Mouse (Mus musculus) natural killer cell, adult 2 months (primary cell): Measurements from ENCODE around the gene Prmt1.

Experiments
- DNase-seq, 2 experiments: peaks; one replicate each; pipeline ENCODE4 v3.0.0; 2022; ENCODE audit warnings: low spot score in 2 of 2

Gene Prmt1

GRCm38 (mm10) chr7:45012824-45013223 is 26.5 kb upstream of the Prmt1 start:
- DNase-seq = no peak

DNA sequence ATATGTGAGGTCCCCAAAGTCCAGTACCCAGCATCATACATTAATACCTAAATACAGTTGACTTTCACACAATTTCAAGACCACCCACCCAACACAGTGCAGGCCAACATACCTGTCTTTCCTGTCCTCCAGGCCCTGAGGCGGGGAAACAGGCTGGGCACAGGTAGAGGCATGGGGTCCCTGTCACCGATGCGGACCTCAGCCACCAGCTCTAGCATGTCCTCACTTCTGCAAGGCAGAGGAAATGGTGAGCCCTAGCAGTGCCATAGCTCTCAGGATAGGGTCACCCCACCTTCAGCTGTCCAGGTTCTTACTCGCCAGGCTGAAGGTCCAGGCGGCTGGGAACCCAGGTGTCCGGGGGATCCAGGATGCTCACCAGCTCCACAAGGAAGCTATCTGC is 25.6 kb upstream of the Prmt1 start:
- no peak for DNase-seq

- DNase-seq = no peak
Measured at GRCm38 (mm10) chr7:45008411-45008810, 22.0 kb upstream of the Prmt1 start.

DNA sequence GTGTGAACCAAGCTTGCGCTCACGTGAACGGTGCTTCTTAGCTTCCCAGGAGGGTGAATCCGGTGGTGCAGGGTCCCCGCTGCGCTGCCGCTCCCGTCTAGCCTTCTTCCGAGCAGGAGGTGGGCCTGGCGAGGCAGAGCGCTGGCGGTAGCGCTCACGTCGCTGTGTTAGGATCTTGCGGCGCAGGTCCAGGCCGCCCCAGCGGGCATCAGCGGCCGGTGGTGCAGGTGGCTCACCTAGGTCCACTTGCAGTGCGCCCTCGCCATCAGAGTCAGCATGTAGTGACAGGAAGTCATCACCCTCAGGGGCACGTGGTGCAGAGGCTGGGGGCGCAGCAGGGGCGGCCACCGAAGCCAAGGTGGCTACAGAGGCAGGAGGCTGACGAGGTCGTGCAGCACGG is 21.5 kb upstream of the Prmt1 start:
- DNase-seq = no peak

DNA sequence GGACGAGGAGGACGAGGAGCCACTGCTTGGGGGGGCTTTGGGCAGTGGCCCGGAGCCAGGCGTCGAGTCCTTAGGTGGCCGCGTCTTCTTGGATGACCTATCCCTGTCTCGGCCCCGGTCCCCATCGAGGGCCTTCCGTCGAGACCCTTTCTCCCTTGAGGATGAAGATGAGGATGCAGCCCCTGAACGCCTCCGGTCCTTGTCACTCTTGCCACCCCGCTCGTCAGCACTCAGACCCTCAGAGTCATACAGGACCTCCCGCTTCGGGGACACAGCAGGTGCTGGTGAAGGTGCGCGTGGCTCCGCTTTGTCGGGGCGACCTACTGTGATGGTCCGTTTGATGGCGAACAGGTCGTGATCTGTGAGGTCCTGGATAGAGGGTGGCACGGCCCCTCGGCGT is 20.8 kb upstream of the Prmt1 start:
- DNase-seq = no peak

DNA sequence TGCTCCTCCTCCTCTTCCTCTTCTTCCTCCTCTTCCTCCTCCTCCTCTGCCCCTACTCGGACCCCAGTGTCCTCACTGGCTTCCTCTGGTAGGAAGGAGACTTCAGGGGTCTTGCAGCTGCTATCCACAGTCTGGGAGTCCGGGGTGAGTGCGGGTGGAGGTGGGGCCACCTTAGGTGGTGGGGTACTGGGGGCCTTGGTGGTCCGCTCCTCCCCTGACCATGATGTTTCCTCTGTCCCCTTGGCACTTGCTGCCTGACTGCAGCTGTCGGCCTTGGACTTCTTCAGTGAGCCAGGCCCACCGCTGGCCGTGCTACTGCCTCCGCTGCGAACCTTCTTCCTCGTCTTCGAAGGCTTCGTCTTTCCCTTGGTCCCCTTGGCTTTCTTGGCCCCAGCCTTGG is 20.1 kb upstream of the Prmt1 start:
- DNase-seq = no peak

DNA sequence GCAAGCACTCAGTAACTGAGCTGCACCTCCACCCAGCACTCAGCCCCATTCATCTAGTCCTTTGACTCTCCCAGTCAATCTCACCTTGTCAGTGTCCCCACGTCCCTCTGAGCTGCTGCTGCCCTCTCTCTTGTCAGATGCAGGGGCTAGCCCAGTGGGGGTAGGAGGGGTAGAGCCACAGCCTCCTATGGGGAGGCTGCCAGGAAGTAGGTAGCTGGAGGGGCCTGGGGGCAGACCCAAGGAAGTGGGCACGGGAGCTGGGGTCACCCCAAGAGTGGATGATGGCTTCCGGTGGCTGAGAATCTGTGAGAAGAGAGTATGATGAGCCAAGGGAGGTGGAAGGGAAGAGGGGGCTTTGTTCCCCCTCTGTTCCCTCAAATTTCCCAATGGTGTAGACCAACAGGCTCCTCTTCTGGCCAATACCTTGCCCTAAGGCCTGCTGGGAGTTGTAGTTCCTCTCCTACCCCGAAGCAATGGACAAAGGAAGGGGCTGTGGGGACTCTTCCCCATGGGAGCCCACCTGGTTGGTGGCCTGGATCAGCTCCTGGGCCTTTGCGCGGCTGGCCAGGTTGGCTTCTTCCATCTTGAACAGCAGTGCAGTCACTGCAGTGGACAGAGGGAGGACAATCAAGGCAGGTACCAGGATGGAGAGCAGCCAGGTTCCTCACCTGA is 19.1 kb upstream of the Prmt1 start:
- no peak for DNase-seq

GRCm38 (mm10) chr7:45004546-45004945 is 18.2 kb upstream of the Prmt1 start:
- no peak for DNase-seq

GRCm38 (mm10) chr7:45002440-45002839 is 16.1 kb upstream of the Prmt1 start:
- no peak for DNase-seq

DNA sequence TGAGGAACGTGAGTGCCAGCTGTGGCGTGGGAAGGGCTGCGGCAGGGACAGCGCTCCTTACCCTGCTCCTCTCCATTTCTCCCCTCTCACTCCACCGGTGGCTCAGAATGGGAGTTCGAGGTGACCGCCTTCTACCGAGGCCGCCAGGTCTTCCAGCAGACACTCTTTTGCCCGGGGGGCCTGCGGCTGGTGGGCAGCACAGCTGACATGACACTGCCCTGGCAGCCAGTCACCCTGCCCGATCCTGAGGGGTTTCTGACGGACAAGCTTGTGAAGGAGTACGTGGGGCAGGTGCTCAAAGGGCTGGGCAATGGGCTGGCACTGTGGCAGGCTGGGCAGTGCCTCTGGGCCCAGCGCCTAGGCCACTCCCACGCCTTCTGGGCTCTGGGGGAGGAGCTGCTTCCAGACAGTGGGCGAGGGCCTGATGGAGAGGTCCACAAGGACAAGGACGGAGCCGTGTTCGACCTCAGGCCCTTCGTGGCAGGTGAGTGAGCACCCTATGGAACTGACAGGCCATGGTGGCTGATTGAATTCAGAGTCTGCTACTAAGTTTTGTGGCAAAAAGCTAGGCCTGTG is 14.3 kb upstream of the Prmt1 start:
- no peak for DNase-seq

- no peak for DNase-seq
Measured at GRCm38 (mm10) chr7:44999753-45000152, 13.4 kb upstream of the Prmt1 start.

DNA sequence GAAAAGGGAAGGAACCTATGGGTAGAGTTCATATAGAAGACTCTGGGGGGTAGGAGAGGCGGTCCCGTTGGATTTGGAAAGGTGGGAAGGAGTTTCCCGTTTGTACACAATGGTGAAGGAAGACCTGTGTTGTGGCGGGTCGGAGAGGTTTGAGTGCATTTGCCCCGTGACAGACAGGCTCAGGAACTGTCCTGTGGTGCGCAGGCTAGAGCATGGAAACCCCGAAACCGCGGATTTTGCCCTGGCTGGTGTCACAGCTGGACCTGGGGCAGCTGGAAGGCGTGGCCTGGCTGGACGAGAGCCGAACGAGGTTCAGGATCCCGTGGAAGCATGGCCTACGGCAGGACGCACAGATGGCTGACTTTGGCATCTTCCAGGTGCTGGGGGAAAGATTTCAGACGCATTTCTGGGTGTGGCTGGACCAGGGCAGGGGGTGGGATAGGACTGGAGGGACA is 12.2 kb upstream of the Prmt1 start, which contains the start of gene Bcl2l12:
Gene Bcl2l12, minus strand, starts transcription at position 212 of the 455 bp plus-strand sequence.
- DNase-seq = peak; percentile 55 to 72

- no peak for DNase-seq
Measured at GRCm38 (mm10) chr7:44997940-44998428, 11.6 kb upstream of the Prmt1 start.

DNA sequence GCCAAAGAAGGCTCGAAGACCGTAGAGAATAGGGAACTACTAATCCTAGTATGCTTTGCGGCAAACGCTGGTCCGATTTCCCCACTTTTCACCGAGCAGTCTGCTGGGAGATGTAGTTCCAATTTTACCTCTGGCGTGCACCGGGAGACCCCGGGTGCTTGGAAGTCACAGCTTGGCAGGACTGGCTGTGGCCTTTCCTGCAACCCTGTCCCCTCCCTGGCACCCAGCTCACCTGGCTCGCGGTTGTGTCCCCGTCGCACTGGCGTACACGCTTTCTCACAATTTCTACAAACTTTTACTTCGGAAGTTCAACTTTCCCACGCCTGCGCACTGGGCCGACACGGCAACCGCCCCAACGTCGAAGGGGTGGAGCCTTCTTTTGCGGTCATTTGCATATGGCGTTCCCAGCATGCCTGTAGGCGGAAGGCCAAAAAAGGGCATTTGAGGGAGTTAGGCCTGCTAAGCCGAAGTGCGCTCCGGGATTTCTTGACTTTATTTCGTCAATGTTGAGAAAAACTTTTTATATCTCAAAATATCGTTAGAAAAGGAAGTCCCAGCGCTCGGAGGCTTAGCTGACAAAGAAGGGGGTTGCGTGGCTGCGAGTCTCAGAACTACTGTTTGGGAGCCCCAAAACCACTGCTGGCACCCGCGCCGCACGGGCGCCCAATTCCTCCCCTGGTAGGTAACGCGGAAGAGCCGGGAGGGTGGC is 11.0 kb upstream of the Prmt1 start, which contains the start of gene Irf3:
Gene Irf3, plus strand, starts transcription at position 418 of the 709 bp plus-strand sequence.
- DNase-seq = peak; percentile 97 to 98

GRCm38 (mm10) chr7:44996672-44997071 is 10.3 kb upstream of the Prmt1 start:
- DNase-seq = no peak

DNA sequence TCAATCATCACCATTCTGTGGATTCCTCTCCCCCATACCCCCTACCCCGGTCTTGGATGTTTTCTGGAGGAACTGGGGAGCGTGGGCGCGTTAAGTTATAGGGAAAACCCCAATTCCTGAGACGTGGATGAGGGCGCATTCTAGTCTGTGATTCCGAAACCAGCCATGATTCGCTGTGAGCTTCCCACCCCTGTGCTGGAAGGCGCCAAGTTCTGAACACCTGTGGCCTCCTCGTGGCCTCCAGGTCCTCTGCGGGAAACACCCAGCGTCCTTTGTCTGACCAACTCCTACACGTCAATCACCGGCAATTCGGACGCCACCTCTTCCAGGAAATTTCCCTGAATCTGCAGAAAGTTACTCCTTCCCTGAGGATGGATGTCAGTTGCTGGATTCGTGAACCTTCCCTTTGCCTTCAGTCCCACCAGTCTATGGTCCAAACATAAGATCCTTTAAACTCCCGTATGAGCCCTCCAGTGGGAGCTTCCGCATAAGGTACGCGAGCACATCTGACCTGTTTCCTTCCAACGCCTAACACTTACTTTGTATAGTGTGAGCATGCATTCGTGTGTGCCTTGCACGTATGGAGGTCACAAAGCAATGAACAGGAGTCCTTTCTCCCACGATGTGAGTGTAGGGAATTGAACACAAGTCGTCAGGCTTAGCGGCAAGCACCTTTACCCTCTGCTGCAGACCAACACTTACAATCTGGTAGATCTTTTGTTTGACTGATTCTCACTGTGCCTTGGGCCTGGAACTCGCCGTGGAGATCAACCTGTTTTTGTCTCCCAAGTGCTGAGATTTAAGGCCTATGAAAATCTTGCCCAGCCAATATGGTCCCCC is 731 bp upstream of the Prmt1 start:
- peak in 1 of 2 experiments; percentile 21 for DNase-seq

DNA sequence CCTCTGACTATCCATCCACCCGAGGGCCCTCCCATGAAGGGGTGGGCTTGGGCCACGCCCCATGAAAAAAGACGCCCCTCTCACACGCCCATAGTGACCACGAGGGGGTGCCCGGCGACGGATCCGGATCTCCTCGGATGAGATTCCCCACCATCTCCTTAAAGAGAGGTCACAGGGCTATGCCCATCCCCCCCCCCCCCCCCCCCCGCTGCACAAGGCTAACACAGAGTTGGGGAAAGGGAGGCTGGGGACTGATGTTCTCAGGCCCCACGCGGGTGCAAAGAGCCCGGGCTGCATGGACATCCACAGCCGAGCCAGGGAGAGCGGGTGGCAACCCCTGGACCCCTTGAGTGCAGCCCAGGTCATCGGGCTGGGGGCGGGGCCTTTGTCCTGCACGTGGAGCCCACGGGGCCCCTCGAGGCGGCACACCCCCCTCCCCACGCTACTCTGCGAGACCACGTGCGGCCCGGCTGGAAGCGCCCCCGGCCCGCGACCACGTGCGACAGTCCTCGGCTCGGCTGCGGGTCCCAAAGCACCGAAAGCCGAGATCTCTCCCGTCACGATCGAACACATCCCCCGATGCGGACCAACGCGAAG is 675 bp downstream of the Prmt1 start:
- peak; percentile 43 to 62 for DNase-seq

DNA sequence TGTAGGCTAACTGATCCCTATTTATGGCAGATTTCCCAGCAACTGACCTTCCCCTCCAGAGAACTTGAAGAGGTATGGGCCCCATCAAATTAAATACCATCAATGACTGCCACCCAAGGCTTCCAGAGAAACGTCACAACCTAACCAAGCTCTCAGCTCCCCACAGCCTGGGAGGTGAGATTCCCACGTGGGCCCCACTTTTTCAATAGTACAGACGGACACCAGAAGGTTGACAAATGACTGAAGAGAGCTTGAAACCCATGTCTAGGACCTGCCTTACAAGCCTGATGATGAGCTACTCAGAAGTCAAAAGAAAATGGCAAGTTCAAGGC is 1.6 kb downstream of the Prmt1 start:
- DNase-seq = no peak

DNA sequence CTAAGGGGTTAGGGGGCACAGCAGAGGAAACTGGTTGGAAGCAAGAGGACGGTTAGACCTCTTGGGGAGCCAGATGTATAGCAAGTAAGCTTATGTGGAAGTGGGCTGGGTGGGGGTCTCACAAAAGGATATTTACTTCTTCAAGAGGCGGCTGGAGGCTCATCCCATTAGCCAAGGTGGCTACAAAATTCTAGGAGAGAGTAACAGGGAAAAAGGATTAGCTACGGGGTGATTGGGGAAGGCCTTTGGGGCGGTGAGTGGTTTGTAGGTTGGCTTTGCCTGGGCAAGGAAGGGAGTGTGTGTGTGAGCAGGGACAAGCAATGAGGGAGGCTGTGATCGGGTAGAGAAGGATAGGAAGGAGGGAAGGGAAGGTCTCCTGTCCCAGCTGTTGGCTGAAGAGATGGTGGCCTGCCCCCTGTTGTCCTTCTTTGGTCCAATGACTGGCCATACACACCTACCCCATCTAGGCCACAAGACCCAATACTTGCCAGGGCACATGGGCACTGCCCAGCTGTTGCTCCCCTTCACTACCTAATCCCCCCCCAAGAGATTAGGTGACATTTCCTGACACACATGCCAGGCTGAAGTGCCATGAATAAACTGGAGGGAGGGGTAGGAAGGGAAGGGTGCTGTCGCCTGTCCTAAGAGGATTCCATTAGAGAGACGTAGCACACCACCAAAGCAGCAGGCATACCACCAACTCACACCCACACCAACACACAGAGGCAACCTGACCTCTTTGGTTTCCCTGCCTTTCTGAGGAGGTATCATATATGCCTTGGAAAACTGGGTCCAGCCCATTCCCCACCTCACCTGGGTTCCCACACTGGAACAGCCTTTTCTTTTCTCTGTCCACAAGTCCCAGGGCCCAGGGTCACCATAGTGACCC is 2.2 kb downstream of the Prmt1 start:
- no peak for DNase-seq

GRCm38 (mm10) chr7:44983085-44983484 is 3.3 kb downstream of the Prmt1 start:
- DNase-seq = peak; percentile 82 to 86
